Mouse (Mus musculus) hindbrain, postnatal 0 days (tissue): ENCODE measurements at regions not wholly inside any gene's neighbourhood (a gene's known extent, or its start where the extent isn't known, plus 50 kb on each side); places are given as distances from the start of the nearest gene placed in this dataset.
A peak's percentile ranks its signal among the peaks of the same experiment; 100 is the strongest.

Source experiments
- ATAC-seq: fragments of 200-750 bp; cut with Nextera tagmentation; 2 replicates; pipeline ENCODE4 v1.8.0; 2017; ENCODE audit warnings: mild to moderate bottlenecking, moderate TSS enrichment, moderate library complexity
- DNase-seq: peaks from one replicate; pipeline ENCODE4 v3.0.0-alpha.2; 2015; ENCODE audit warnings: low spot score
- H3K27ac ChIP-seq: fragments of 300-500 bp; sonication (generic); 2 replicates; pipeline ENCODE4 v1.5.1; 2014; ENCODE audit warnings: mild to moderate bottlenecking
- H3K27me3 ChIP-seq: fragments of 300-500 bp; sonication (generic); 2 replicates; pipeline ENCODE4 v1.6.1; 2014; ENCODE audit warnings: low read length, mixed read lengths; ENCODE audit not compliant: insufficient read depth
- H3K36me3 ChIP-seq: fragments of 300-500 bp; sonication (generic); 2 replicates; pipeline ENCODE4 v1.6.1; 2014; ENCODE audit warnings: low read length, mixed read lengths; ENCODE audit not compliant: insufficient read depth
- H3K4me1 ChIP-seq: fragments of 300-500 bp; sonication (generic); 2 replicates; pipeline ENCODE4 v1.6.1; 2014; ENCODE audit warnings: antibody characterized with exemption, low read length, mixed read lengths; ENCODE audit not compliant: insufficient read depth
- H3K4me2 ChIP-seq: fragments of 300-500 bp; sonication (generic); 2 replicates; pipeline ENCODE4 v1.6.1; 2014; ENCODE audit warnings: low read depth, mild to moderate bottlenecking, low read length, moderate library complexity, mixed read lengths
- H3K4me3 ChIP-seq: fragments of 300-500 bp; sonication (generic); 2 replicates; pipeline ENCODE4 v1.5.1; 2014; ENCODE audit warnings: low read length
- H3K9ac ChIP-seq: fragments of 300-500 bp; sonication (generic); replicated peaks from 2 replicates; pipeline ENCODE4 v1.6.1; 2014; ENCODE audit warnings: mild to moderate bottlenecking, low read length, moderate library complexity, mixed read lengths
- H3K9me3 ChIP-seq: fragments of 300-500 bp; sonication (generic); 2 replicates; pipeline ENCODE4 v1.6.1; 2016; ENCODE audit warnings: low read length, mixed read lengths
- CTCF ChIP-seq: IDR thresholded peaks from 2 replicates; pipeline ENCODE4 v1.5.1; 2016; ENCODE audit warnings: antibody characterized with exemption, control low read depth, low read depth
- WGBS: fragments of 180-500 bp; shearing (Covaris S2); extraction: QIAGEN DNeasy Blood & Tissue Kit; methylation state at CpG from one replicate; pipeline ENCODE4 v1.1.7; 2014; 5-methylcytosine and 5-hydroxymethylcytosine counted together

GRCm38 (mm10) chr2:170233426-170233825, 85.5 kb upstream of the Zfp217 start:
- no peak overlapping the region for H3K4me3 ChIP-seq
- no peak for DNase-seq
- ATAC-seq = no peak
- H3K9me3 ChIP-seq = no peaks in the 10 kb centered on the region
- H3K27ac ChIP-seq = no peak overlapping the region
- no peak for TF ChIP-seq CTCF
- H3K27me3 ChIP-seq = no peaks in the 10 kb centered on the region
- H3K36me3 ChIP-seq = no peaks in the 10 kb centered on the region
- no peaks in the 10 kb centered on the region for H3K4me1 ChIP-seq
- H3K4me2 ChIP-seq = no peak overlapping the region
- H3K9ac ChIP-seq = no peak overlapping the region
- 84% methylated on average over 4 of the region's 4 CpGs for WGBS

GRCm38 (mm10) chr2:170229461-170230080, 81.7 kb upstream of the Zfp217 start:
- DNase-seq = no peak

DNA sequence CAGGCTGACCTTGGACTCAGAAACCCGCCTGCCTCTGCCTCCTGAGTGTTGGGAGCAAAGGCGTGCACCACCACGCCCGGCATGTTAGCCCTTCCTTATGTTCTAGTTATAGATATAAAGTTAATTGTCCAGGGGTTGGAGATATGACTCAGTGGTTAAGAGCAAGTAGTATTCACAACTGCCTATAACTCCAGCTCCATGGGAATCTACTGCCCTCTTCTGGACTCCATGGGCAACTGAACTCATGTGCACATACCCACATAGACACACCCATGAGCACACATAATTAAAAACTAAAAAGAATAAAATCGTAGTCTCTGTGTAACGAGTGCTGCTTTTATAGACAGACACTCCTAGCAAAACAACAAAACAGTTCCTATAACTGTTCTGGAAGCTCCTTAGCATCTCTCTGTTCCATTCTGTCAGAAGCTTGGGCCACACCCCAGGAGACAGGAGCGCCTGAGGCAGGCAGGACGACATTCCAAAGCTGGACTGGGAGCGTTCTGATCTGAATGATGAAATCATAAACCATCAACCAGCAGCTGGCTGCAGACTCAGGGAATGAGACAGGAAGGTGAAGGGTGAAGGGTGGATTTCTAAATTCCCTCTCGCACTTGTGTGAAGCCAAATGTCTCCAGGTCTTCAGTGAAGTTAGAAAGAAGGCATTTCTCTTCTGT, 80.6 kb upstream of the Zfp217 start:
- Histone ChIP-seq H3K27ac (no peak overlapping the region), H3K9me3 (no peaks in the 10 kb centered on the region), H3K4me2 (no peak overlapping the region), H3K27me3 (no peaks in the 10 kb centered on the region), H3K9ac (no peak overlapping the region), H3K4me3 (no peak overlapping the region), H3K36me3 (no peaks in the 10 kb centered on the region), H3K4me1 (no peaks in the 10 kb centered on the region)
- ATAC-seq = no peak
- 94% methylated on average over 10 of the region's 10 CpGs for WGBS
- no peak for TF ChIP-seq CTCF
- no peak for DNase-seq

More at GRCm38 (mm10) chr2:170229461-170230080, 81.7 kb upstream of the Zfp217 start:
- Histone ChIP-seq H3K27me3 (no peaks in the 10 kb centered on the region), H3K36me3 (no peaks in the 10 kb centered on the region), H3K4me3 (no peak overlapping the region), H3K4me1 (no peaks in the 10 kb centered on the region), H3K27ac (no peak overlapping the region), H3K4me2 (no peak overlapping the region), H3K9me3 (no peaks in the 10 kb centered on the region), H3K9ac (no peak overlapping the region)
- 74% methylated on average over 8 of the region's 8 CpGs for WGBS
- no peak for TF ChIP-seq CTCF
- ATAC-seq = no peak

- no peak overlapping the region for H3K4me3 ChIP-seq
- ATAC-seq (no peak), DNase-seq (no peak)
- no peak overlapping the region for H3K9ac ChIP-seq
- H3K27ac ChIP-seq = no peak overlapping the region
- WGBS = 89% methylated on average over 7 of the region's 7 CpGs
- H3K4me1 ChIP-seq = peaks cover 12% of the 10 kb centered on the region; the same call in 1 of the 2 replicates
- H3K9me3 ChIP-seq = no peaks in the 10 kb centered on the region
- no peaks in the 10 kb centered on the region for H3K36me3 ChIP-seq
- no peak for TF ChIP-seq CTCF
- no peak overlapping the region for H3K4me2 ChIP-seq
- no peaks in the 10 kb centered on the region for H3K27me3 ChIP-seq
Measured at GRCm38 (mm10) chr2:170223872-170224271, 76.0 kb upstream of the Zfp217 start.

DNA sequence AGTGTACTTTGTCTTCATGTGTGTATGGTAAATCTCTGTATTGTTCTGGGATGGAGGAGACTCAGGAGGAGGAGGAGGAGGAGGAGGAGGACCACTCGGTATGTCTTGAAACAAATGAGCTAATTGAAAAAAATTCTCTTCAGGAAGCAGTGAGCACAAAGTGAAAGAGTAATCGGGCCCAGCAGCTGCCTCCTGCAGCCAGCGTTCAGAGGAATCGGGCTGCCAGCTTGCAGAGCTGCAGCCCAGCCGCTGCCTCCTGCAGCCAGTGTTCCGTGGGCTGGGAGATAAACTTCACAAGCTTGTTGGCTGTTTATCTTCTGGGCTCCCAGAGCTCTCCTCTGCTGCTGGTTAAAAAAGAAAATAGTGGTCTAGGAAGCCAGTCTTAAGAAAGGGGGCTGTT, 74.9 kb upstream of the Zfp217 start:
- Histone ChIP-seq H3K4me1 (peaks cover 20% of the 10 kb centered on the region; the same call in 1 of the 2 replicates), H3K4me3 (no peak overlapping the region), H3K4me2 (peak overlapping the region; percentile 38; the same call in 1 of the 2 replicates), H3K27ac (peak overlapping the region; percentile 57), H3K9me3 (no peaks in the 10 kb centered on the region), H3K36me3 (no peaks in the 10 kb centered on the region), H3K27me3 (no peaks in the 10 kb centered on the region), H3K9ac (no peak overlapping the region)
- no peak for TF ChIP-seq CTCF
- DNase-seq (peak; percentile 53), ATAC-seq (no peak)
- 2% methylated on average over 6 of the region's 6 CpGs for WGBS

DNA sequence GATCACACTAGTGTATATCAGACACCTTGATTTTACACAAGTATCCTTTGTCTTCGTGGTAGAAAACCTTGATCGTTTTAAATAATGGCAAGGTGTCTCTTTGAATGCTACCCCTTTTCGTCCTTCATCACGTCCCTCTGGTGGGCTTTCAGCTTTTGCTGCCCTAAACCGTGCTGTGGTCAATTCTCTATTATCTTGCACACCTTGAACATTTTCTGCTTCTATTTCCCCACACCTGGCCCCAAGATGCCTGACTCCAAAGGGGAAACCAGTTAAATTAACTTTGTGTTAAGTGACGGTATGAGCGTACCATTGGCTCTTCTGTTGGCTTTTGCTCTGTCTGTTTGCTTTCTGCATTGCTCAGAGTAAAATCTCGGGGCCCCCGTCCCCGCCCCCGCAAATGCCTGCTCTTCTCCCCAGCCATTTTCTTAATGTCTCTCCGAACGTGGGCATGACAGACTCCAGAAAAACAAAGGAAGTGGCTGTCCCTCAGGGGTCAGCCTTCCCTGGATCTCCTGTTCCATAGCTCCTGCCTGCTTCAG, 74.2 kb upstream of the Zfp217 start:
- no peak for ATAC-seq
- H3K9ac ChIP-seq = no peak overlapping the region

More for the DNA sequence above, 74.2 kb upstream of the Zfp217 start:
- no peak for TF ChIP-seq CTCF
- 20% methylated on average over 13 of the region's 13 CpGs for WGBS
- Histone ChIP-seq H3K4me2 (peak overlapping the region; percentile 2; the same call in 1 of the 2 replicates), H3K9me3 (no peaks in the 10 kb centered on the region), H3K4me3 (no peak overlapping the region), H3K36me3 (no peaks in the 10 kb centered on the region), H3K27me3 (no peaks in the 10 kb centered on the region), H3K27ac (no peak overlapping the region), H3K4me1 (peaks cover 20% of the 10 kb centered on the region; the same call in 1 of the 2 replicates)
- DNase-seq = no peak
